Mouse (Mus musculus): ENCODE results near the gene Kcnf1. TPM values are rescaled to one million over a fixed set of nuclear protein-coding genes. Genes with fewer than 3 reads are reported as not detected.

Gene Kcnf1
- polyA plus RNA-seq, 1 experiment: 58.4 TPM

DNA sequence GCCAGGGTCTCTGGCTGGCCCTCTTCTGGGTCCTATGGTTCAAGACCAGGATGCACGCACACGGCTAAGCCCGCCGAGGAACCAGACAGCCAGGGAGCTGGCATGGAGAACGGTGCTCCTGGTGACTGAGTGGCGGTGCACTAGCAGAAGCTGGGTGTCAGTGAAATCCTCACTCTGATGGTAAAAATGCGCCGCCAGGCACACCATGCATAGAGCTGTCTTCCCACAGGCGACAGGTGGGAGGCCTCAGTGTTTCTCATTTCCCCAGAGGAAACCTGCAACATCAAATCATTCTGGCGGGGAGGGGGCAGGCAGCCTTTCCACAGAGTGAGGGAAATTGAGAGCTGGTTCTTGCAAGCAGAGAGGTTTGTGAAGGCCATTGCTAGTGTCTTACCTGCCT, 6.3 kb downstream of the Kcnf1 start:
- TF ChIP-seq POLR2A (IDR thresholded peaks at IDR 0.05; ENCODE audit: extremely low read depth, insufficient read depth, low read length): no peak; the same call in 1 of the 2 replicates
- peaks cover 1% of the 10 kb centered on the region; the same call in 1 of the 2 replicates for H3K4me1 ChIP-seq (ENCODE audit: control insufficient read depth, insufficient read depth, low read length)
- no peak overlapping the region for H3K4me3 ChIP-seq (ENCODE audit: insufficient read depth, low read length)
- peak overlapping the region; percentile 40; the same call in 1 of the 2 replicates for H3K27ac ChIP-seq (ENCODE audit: insufficient read depth, low read length)

DNA sequence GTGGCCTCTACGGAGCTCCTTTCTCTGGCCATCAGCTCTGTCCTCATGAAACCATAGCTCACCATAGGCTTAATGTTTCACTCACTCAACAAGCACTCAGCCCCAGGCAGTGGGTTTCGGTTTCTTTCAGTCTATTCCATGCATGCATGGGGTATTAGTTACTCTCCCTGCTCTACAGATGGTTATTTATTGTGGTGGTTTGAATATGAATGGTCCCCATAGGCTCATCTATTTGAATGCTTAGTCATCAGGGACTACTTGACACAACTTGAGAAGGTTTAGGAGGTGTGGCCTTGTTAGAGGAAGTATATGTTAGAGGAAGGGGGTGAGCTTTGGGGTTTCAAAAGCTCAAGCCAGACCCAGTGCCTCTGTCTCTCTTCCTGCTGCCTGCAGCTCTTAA, 10.6 kb downstream of the Kcnf1 start:
- Histone ChIP-seq H3K4me3 (ENCODE audit: insufficient read depth, low read length) (no peak overlapping the region), H3K4me1 (ENCODE audit: control insufficient read depth, insufficient read depth, low read length) (peaks cover 1% of the 10 kb centered on the region; the same call in 1 of the 2 replicates), H3K27ac (ENCODE audit: insufficient read depth, low read length) (no peak overlapping the region)
- no peak for TF ChIP-seq POLR2A (IDR thresholded peaks at IDR 0.05; ENCODE audit: extremely low read depth, insufficient read depth, low read length)
- no peak for TF ChIP-seq CTCF (IDR thresholded peaks at IDR 0.05; ENCODE audit: extremely low read depth, insufficient read depth, low read length)

DNA sequence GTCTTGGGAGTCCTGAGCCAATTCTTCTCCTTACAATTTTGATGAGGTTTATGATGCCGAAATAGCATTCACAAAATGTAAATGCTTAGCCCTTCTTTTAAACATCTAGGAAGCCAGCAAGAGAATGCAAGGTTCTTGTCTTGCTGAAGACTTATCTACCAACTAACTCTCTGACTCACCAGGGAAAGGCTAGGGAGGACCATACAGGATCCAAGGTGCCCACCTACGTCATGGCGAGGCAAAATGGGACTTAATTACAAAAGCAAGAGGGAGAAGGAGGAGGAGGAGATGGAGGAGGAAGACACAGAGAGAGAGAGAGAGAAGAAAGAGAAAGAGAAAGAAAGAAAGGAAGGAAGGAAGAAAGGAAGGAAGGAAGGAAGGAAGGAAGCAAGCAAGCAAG, 12.7 kb downstream of the Kcnf1 start:
- H3K4me3 ChIP-seq (ENCODE audit: insufficient read depth, low read length): no peak overlapping the region
- no peak overlapping the region for H3K27ac ChIP-seq (ENCODE audit: insufficient read depth, low read length)
- H3K4me1 ChIP-seq (ENCODE audit: control insufficient read depth, insufficient read depth, low read length): peaks cover 3% of the 10 kb centered on the region
- TF ChIP-seq CTCF (IDR thresholded peaks at IDR 0.05; ENCODE audit: extremely low read depth, insufficient read depth, low read length) (no peak), POLR2A (IDR thresholded peaks at IDR 0.05; ENCODE audit: extremely low read depth, insufficient read depth, low read length) (no peak)

DNA sequence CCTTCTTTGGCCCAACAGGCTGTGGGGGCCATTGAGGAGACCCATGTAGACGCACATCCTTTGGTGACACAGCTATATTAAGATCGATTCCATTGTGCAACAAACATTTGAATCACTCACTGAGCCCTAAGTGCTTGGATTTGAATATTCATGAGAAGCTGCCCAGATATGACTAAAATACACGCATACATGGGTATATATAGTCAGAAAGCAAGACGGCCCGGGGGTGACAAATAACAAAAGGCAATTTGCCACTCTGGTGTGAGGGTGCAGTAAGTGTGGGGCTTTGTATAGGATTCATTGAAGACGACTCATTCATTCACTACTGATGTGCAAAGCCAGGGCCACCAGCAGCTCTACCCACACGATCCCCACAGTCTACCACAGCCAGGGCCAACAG, 17.1 kb downstream of the Kcnf1 start:
- H3K4me1 ChIP-seq (ENCODE audit: control insufficient read depth, insufficient read depth, low read length): peaks cover 3% of the 10 kb centered on the region
- no peak for TF ChIP-seq CTCF (IDR thresholded peaks at IDR 0.05; ENCODE audit: extremely low read depth, insufficient read depth, low read length)
- TF ChIP-seq POLR2A (IDR thresholded peaks at IDR 0.05; ENCODE audit: extremely low read depth, insufficient read depth, low read length): no peak
- no peak overlapping the region for H3K4me3 ChIP-seq (ENCODE audit: insufficient read depth, low read length)
- H3K27ac ChIP-seq (ENCODE audit: insufficient read depth, low read length): peak overlapping the region; percentile 39

DNA sequence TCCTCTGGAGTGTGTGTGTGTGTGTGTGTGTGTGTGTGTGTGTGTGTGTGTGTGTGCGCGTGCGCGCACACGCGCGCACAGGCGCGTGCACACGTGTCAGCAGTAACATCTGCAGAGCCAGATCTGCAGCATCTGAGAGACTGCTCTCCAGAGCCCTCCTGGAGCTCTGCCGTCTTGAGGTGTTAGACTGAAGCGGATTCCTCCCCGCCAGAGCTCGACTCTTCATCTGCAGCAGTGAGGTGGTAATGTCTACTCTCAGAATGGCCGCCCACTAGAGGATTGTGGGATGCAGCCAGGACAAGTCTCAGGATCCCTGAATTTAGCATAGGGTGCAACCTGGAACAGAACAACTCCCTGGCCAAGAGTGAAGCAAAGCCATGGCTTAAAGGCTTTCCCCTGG, 19.1 kb downstream of the Kcnf1 start:
- Histone ChIP-seq H3K27ac (ENCODE audit: insufficient read depth, low read length) (no peak overlapping the region), H3K4me3 (ENCODE audit: insufficient read depth, low read length) (no peak overlapping the region), H3K4me1 (ENCODE audit: control insufficient read depth, insufficient read depth, low read length) (peaks cover 7% of the 10 kb centered on the region)
- TF ChIP-seq CTCF (IDR thresholded peaks at IDR 0.05; ENCODE audit: extremely low read depth, insufficient read depth, low read length) (no peak), POLR2A (IDR thresholded peaks at IDR 0.05; ENCODE audit: extremely low read depth, insufficient read depth, low read length) (no peak)

DNA sequence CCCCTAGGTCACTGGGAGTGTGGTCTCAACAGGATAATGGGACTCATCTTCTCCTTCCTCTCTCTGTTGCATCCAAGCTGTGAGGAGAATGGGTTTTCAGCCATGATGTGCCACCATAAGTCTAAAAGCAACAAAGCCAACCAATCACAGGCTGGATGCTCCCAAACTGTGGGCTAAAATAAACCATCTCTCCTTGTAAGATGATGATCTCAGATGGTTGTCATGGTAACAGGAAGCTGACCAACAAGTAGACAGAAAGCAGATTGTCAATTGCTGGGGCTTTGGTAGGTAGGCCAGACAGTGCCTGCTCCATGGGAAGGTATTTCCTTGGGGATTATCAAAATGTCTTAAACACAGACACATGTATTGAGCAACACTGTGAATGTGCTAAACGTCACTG, 20.9 kb downstream of the Kcnf1 start:
- TF ChIP-seq CTCF (IDR thresholded peaks at IDR 0.05; ENCODE audit: extremely low read depth, insufficient read depth, low read length): no peak
- no peak for TF ChIP-seq POLR2A (IDR thresholded peaks at IDR 0.05; ENCODE audit: extremely low read depth, insufficient read depth, low read length)
- H3K27ac ChIP-seq (ENCODE audit: insufficient read depth, low read length): no peak overlapping the region
- H3K4me3 ChIP-seq (ENCODE audit: insufficient read depth, low read length): no peak overlapping the region
- peaks cover 7% of the 10 kb centered on the region for H3K4me1 ChIP-seq (ENCODE audit: control insufficient read depth, insufficient read depth, low read length)

DNA sequence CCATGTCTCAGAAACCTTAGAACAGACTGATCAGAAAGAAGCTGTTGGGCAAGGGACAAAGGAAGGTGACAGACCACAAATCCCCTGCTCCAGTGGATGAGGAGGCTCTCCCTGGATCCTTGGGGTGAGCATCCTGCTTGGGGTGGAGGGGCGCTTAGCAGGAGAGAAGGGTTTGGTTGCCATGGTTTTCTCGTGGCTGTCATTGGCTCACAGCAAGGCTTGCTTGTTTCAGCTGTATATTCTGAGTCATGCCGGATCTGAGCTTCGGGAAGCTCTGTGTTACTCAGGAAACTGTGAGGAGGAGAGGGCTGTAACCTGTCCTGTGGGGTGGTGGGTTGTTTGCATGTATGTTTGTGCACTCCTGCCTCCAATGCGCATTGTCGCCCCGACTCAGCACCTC, 23.8 kb downstream of the Kcnf1 start:
- Histone ChIP-seq H3K4me1 (ENCODE audit: control insufficient read depth, insufficient read depth, low read length) (peaks cover 9% of the 10 kb centered on the region), H3K27ac (ENCODE audit: insufficient read depth, low read length) (0 out of 2 replicates have a peak overlapping the region, but pooled peaks have one; percentile 7), H3K4me3 (ENCODE audit: insufficient read depth, low read length) (no peak overlapping the region)
- no peak for TF ChIP-seq POLR2A (IDR thresholded peaks at IDR 0.05; ENCODE audit: extremely low read depth, insufficient read depth, low read length)

DNA sequence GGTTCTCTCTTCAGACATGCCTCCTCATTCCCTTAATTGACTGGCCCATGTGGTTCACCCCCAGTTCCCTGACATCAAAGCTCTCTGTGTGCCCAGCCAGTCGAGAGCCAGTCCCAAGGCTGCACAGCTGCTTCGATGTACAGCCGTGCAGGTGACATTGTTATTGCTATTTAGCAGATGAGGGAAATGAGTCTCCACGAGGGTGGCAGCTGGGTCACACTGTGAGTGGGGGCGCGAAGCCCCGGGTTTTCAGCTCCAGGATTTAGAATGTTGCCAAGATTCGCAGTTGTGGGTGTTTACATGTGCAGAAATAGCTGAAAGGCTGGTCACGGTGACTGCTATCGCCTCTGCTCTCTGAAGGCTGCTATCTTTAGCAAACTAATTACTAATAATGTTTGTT, 27.8 kb downstream of the Kcnf1 start:
- TF ChIP-seq POLR2A (IDR thresholded peaks at IDR 0.05; ENCODE audit: extremely low read depth, insufficient read depth, low read length) (no peak), CTCF (IDR thresholded peaks at IDR 0.05; ENCODE audit: extremely low read depth, insufficient read depth, low read length) (no peak)
- Histone ChIP-seq H3K27ac (ENCODE audit: insufficient read depth, low read length) (no peak overlapping the region), H3K4me3 (ENCODE audit: insufficient read depth, low read length) (no peak overlapping the region), H3K4me1 (ENCODE audit: control insufficient read depth, insufficient read depth, low read length) (peaks cover 9% of the 10 kb centered on the region)

DNA sequence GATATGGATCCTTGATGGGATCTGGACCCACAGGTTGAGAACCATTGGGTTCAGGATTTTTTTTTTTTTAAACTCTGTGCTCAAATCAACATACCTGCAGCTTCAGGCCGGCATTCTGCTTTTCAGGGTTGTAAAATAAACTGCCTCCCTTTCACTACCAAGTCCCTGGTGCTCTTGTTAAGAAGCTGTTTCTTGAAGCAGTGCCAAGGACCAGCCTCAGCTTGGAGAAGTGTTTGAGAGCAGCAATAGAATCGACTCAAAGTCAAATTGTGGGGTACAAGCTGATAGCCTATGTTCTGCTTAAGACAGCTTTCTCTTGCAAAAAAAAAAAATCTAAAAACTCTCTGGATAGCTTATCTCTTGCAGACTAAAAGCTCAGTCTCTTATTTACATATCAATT, 34.9 kb downstream of the Kcnf1 start:
- peaks cover 6% of the 10 kb centered on the region; the same call in 1 of the 2 replicates for H3K4me1 ChIP-seq (ENCODE audit: control insufficient read depth, insufficient read depth, low read length)
- H3K27ac ChIP-seq (ENCODE audit: insufficient read depth, low read length): no peak overlapping the region
- TF ChIP-seq POLR2A (IDR thresholded peaks at IDR 0.05; ENCODE audit: extremely low read depth, insufficient read depth, low read length): no peak
- no peak for TF ChIP-seq CTCF (IDR thresholded peaks at IDR 0.05; ENCODE audit: extremely low read depth, insufficient read depth, low read length)
- H3K4me3 ChIP-seq (ENCODE audit: insufficient read depth, low read length): no peak overlapping the region

DNA sequence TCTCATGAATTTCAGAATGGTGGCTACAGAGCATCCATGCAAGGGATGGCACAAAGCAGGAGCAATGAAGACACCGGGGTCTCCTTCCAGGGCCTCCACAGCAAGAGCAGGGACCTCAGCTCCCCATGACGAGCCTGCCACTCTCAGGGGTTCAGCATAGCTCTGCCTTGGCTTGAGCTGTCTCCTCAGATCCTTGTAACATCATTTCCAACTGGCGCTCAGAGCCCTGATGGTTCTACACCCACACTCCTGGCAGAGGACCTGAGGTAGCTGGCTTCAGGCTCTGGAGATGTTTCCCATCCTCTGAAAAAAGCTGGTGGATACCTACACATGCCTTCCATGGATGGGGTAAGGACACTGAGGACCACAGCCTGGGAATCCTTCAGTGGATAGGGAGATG, 36.3 kb downstream of the Kcnf1 start:
- Histone ChIP-seq H3K27ac (ENCODE audit: insufficient read depth, low read length) (no peak overlapping the region), H3K4me1 (ENCODE audit: control insufficient read depth, insufficient read depth, low read length) (peaks cover 6% of the 10 kb centered on the region; the same call in 1 of the 2 replicates), H3K4me3 (ENCODE audit: insufficient read depth, low read length) (no peak overlapping the region)
- TF ChIP-seq CTCF (IDR thresholded peaks at IDR 0.05; ENCODE audit: extremely low read depth, insufficient read depth, low read length) (no peak), POLR2A (IDR thresholded peaks at IDR 0.05; ENCODE audit: extremely low read depth, insufficient read depth, low read length) (no peak)
